Mouse (Mus musculus) kidney, adult 2 months (tissue): Measurements from ENCODE around the gene Ifng. TPM values are rescaled to one million over a fixed set of nuclear protein-coding genes. Genes with fewer than 3 reads are reported as not detected.

ENCODE experiments used
- DNase-seq: peaks from one replicate; pipeline ENCODE4 v3.0.0; 2021
- H3K27ac ChIP-seq: fragments of 200-500 bp; 2 replicates; pipeline ENCODE4 v1.5.1; 2012; ENCODE audit warnings: low read depth, low read length, control low read depth, inconsistent platforms; ENCODE audit not compliant: insufficient read depth
- H3K27me3 ChIP-seq: fragments of 200-500 bp; replicated peaks from 2 replicates; pipeline ENCODE4 v1.6.1; 2012; ENCODE audit warnings: mild to moderate bottlenecking, moderate library complexity, low read length, inconsistent platforms; ENCODE audit not compliant: control insufficient read depth, insufficient read depth
- H3K36me3 ChIP-seq: fragments of 200-500 bp; 2 replicates; pipeline ENCODE4 v1.6.1; 2012; ENCODE audit warnings: mild to moderate bottlenecking, moderate library complexity, low read length, inconsistent platforms; ENCODE audit not compliant: control insufficient read depth, insufficient read depth
- H3K4me1 ChIP-seq: fragments of 200-500 bp; 2 replicates; pipeline ENCODE4 v1.6.1; 2011; ENCODE audit warnings: low read length; ENCODE audit not compliant: control insufficient read depth, insufficient read depth
- H3K4me3 ChIP-seq: fragments of 200-500 bp; 2 replicates; pipeline ENCODE4 v1.5.1; 2011; ENCODE audit warnings: mild to moderate bottlenecking, low read depth, low read length, control low read depth; ENCODE audit not compliant: insufficient read depth
- CTCF ChIP-seq: fragments of 200-500 bp; conservative IDR thresholded peaks from 2 replicates; pipeline ENCODE4 v1.5.1; 2011; ENCODE audit warnings: low read depth, mild to moderate bottlenecking, control low read depth, low read length, moderate library complexity, mixed read lengths; ENCODE audit not compliant: insufficient read depth, insufficient read length
- POLR2A ChIP-seq: fragments of 200-500 bp; IDR thresholded peaks from one replicate; pipeline ENCODE4 v1.6.1; 2011; ENCODE audit warnings: low read depth, low read length, control low read depth
- WGBS: fragments of 180-500 bp; shearing (Covaris S2); methylation state at CpG from one replicate; pipeline ENCODE4 v1.1.7; 2018; 5-methylcytosine and 5-hydroxymethylcytosine counted together
- polyA plus RNA-seq: library from polyadenylated mRNA; depleted of rRNA; stranded (reverse); fragments of >200 nt; gene quantifications from 2 replicates; pipeline ENCODE4 v1.2.3, GENCODE M21; 2012

The Ifng gene
- polyA plus RNA-seq, 1 experiment: not detected

- no peak for DNase-seq
- no peak overlapping the region for H3K27ac ChIP-seq
- H3K36me3 ChIP-seq: no peaks in the 10 kb centered on the region
- no peaks in the 10 kb centered on the region for H3K4me1 ChIP-seq
- TF ChIP-seq POLR2A: no peak
- no peak for TF ChIP-seq CTCF
- no peak overlapping the region for H3K4me3 ChIP-seq
- H3K27me3 ChIP-seq: no peaks in the 10 kb centered on the region
- WGBS: 84% methylated on average over 6 of the region's 6 CpGs
Measured at GRCm38 (mm10) chr10:118435501-118435900, 5.3 kb upstream of the Ifng start.

GRCm38 (mm10) chr10:118441898-118442297, 1.1 kb downstream of the Ifng start:
- H3K27ac ChIP-seq: no peak overlapping the region
- no peaks in the 10 kb centered on the region for H3K36me3 ChIP-seq
- H3K27me3 ChIP-seq: no peaks in the 10 kb centered on the region
- no peak overlapping the region for H3K4me3 ChIP-seq
- no peak for DNase-seq
- TF ChIP-seq POLR2A (no peak), CTCF (no peak)
- 57% methylated on average over 3 of the region's 3 CpGs for WGBS
- H3K4me1 ChIP-seq: no peaks in the 10 kb centered on the region

- Histone ChIP-seq H3K4me1 (no peaks in the 10 kb centered on the region), H3K36me3 (no peaks in the 10 kb centered on the region), H3K4me3 (no peak overlapping the region), H3K27ac (no peak overlapping the region), H3K27me3 (no peaks in the 10 kb centered on the region)
- TF ChIP-seq POLR2A (no peak), CTCF (no peak)
- DNase-seq: no peak
- 79% methylated on average over 6 of the region's 6 CpGs for WGBS
Measured at GRCm38 (mm10) chr10:118442999-118443398, 2.2 kb downstream of the Ifng start.

GRCm38 (mm10) chr10:118445021-118445420, 4.2 kb downstream of the Ifng start:
- no peak for DNase-seq
- Histone ChIP-seq H3K27ac (no peak overlapping the region), H3K4me3 (no peak overlapping the region), H3K27me3 (no peaks in the 10 kb centered on the region), H3K4me1 (no peaks in the 10 kb centered on the region), H3K36me3 (no peaks in the 10 kb centered on the region)
- 89% methylated on average over 6 of the region's 6 CpGs for WGBS
- no peak for TF ChIP-seq CTCF
- TF ChIP-seq POLR2A: no peak

DNA sequence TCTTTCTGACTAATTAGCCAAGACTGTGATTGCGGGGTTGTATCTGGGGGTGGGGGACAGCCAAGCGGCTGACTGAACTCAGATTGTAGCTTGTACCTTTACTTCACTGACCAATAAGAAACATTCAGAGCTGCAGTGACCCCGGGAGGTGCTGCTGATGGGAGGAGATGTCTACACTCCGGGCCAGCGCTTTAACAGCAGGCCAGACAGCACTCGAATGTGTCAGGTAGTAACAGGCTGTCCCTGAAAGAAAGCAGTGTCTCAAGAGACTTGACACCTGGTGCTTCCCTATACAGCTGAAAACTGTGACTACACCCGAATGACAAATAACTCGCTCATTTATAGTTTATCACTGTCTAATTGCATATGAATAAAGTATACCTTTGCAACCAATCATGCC, 4.7 kb downstream of the Ifng start:
- H3K27ac ChIP-seq: no peak overlapping the region
- no peak overlapping the region for H3K4me3 ChIP-seq
- no peaks in the 10 kb centered on the region for H3K36me3 ChIP-seq
- no peak for DNase-seq
- TF ChIP-seq CTCF (no peak), POLR2A (no peak)
- no peaks in the 10 kb centered on the region for H3K27me3 ChIP-seq
- H3K4me1 ChIP-seq: no peaks in the 10 kb centered on the region
- 71% methylated on average over 8 of the region's 8 CpGs for WGBS

DNA sequence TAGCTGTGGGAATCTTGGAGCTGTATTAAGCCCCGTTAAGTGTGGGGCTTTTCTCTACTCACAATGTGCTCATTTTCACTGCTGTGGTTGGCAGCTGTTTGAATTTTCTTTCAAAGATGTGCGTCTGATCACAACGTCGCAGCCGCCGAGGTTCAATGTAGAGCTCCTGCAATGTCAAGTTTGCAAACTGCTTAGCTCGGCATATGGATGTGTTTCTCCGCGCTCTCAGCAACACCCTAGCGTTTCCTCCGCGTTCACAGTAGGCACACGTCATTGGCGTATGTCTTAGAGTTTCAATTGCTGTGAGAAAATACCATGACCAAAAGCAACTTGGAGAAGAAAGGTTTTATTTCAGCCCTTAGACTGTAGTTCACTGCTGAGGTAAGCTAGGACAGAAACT, 5.1 kb downstream of the Ifng start:
- Histone ChIP-seq H3K27me3 (no peaks in the 10 kb centered on the region), H3K36me3 (no peaks in the 10 kb centered on the region), H3K27ac (no peak overlapping the region), H3K4me3 (no peak overlapping the region), H3K4me1 (no peaks in the 10 kb centered on the region)
- 92% methylated on average over 14 of the region's 14 CpGs for WGBS
- TF ChIP-seq POLR2A (no peak), CTCF (no peak)
- no peak for DNase-seq

GRCm38 (mm10) chr10:118451747-118452146, 10.9 kb downstream of the Ifng start:
- 37% methylated on average over 2 of the region's 2 CpGs for WGBS
- Histone ChIP-seq H3K4me1 (no peaks in the 10 kb centered on the region), H3K36me3 (no peaks in the 10 kb centered on the region), H3K27me3 (no peaks in the 10 kb centered on the region), H3K4me3 (no peak overlapping the region), H3K27ac (no peak overlapping the region)
- no peak for DNase-seq
- TF ChIP-seq CTCF (no peak), POLR2A (no peak)

DNA sequence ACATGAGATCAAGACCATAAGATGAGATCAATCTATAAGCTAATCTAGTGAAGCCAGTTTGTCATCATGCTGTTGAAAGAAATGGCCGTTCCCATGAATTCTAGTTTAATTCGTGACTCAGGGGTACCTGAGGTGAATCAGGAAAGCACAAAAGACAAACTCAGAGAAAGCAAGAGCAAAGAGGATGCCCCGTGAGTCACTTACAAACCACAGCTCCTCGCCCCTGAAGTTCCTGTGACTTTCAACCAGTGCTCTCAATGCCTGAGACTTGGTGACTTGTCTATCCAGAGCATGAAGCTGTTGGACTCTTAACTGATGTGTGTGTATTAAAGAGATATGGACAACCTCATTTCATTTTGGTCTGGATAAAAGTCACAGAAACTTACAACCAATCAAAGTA, 17.9 kb downstream of the Ifng start:
- TF ChIP-seq POLR2A: no peak
- TF ChIP-seq CTCF: no peak
- Histone ChIP-seq H3K27ac (no peak overlapping the region), H3K27me3 (no peaks in the 10 kb centered on the region), H3K36me3 (no peaks in the 10 kb centered on the region), H3K4me1 (no peaks in the 10 kb centered on the region), H3K4me3 (no peak overlapping the region)
- 87% methylated on average over 4 of the region's 4 CpGs for WGBS
- DNase-seq: no peak
